Mouse (Mus musculus): ENCODE measurements around the gene Garem2. TPM values are rescaled to one million over a fixed set of nuclear protein-coding genes. Genes with fewer than 3 reads are reported as not detected.
A peak's percentile ranks its signal among the peaks of the same experiment; 100 is the strongest.
"Not testable (repeated sequence)": the region's sequence is repeated elsewhere in the genome, so short reads cannot be mapped to it uniquely, and the experiment has no call there.

The Garem2 gene
- polyA plus RNA-seq (2014; fragmentation: Nextera tagmentation; extraction: Ambion mirVana): 0.83 and 1.1 TPM in 2 replicates

GRCm38 (mm10) chr5:30104841-30105667 is at the start of gene Garem2:
Gene Garem2, plus strand, starts transcription at chr5:30105161.
- H3K9me3 ChIP-seq (ENCODE audit: control insufficient read depth, low read length): no peaks in the 10 kb centered on the region
- H3K36me3 ChIP-seq (ENCODE audit: control insufficient read depth, insufficient read depth, low read length): no peaks in the 10 kb centered on the region
- H3K4me2 ChIP-seq (ENCODE audit: low read depth, low read length): peak within 1 kb of the TSS; percentile 93
- 1% methylated on average over 27 of the region's 65 CpGs for WGBS
- peak within 1 kb of the TSS; percentile 48 for H3K4me3 ChIP-seq (ENCODE audit: low read depth, low read length)
- H3K27me3 ChIP-seq (replicated peaks; ENCODE audit: control insufficient read depth, insufficient read depth, low read length): peaks cover 52% of the 10 kb centered on the region
- peak within 1 kb of the TSS; percentile 60 for H3K9ac ChIP-seq (ENCODE audit: low read depth, low read length)
- DNase-seq (ENCODE audit: low spot score) (peak; percentile 65), ATAC-seq (ENCODE audit: low read depth) (peak; percentile 67)
- no peaks in the 10 kb centered on the region for H3K4me1 ChIP-seq (ENCODE audit: control insufficient read depth, insufficient read depth, low read length)
- H3K27ac ChIP-seq (replicated peaks; ENCODE audit: low read depth, low read length): no peak within 1 kb of the TSS

GRCm38 (mm10) chr5:30058216-30058731 is 46.7 kb upstream of the Garem2 start:
- Histone ChIP-seq H3K4me1 (ENCODE audit: control insufficient read depth, insufficient read depth, low read length) (no peaks in the 10 kb centered on the region), H3K9ac (ENCODE audit: low read depth, low read length) (no peak overlapping the region), H3K4me2 (ENCODE audit: low read depth, low read length) (no peak overlapping the region), H3K27ac (replicated peaks; ENCODE audit: low read depth, low read length) (no peak overlapping the region), H3K9me3 (ENCODE audit: control insufficient read depth, low read length) (no peaks in the 10 kb centered on the region), H3K27me3 (replicated peaks; ENCODE audit: control insufficient read depth, insufficient read depth, low read length) (no peaks in the 10 kb centered on the region), H3K4me3 (ENCODE audit: low read depth, low read length) (no peak overlapping the region), H3K36me3 (ENCODE audit: control insufficient read depth, insufficient read depth, low read length) (peaks cover 32% of the 10 kb centered on the region)
- no peak for ATAC-seq (ENCODE audit: low read depth)
- WGBS: 77% methylated on average over 6 of the region's 6 CpGs
- DNase-seq (ENCODE audit: low spot score): no peak

GRCm38 (mm10) chr5:30059607-30060006 is 45.4 kb upstream of the Garem2 start:
- DNase-seq (ENCODE audit: low spot score); H3K4me2 ChIP-seq (ENCODE audit: low read depth, low read length): not testable (repeated sequence)
- 69% methylated on average over 5 of the region's 5 CpGs for WGBS

GRCm38 (mm10) chr5:30067726-30068125 is 37.2 kb upstream of the Garem2 start:
- Histone ChIP-seq H3K4me2 (ENCODE audit: low read depth, low read length) (no peak overlapping the region), H3K4me1 (ENCODE audit: control insufficient read depth, insufficient read depth, low read length) (0 out of 2 replicates have a peak, but pooled peaks cover 4% of the 10 kb centered on the region), H3K27ac (replicated peaks; ENCODE audit: low read depth, low read length) (no peak overlapping the region), H3K9me3 (ENCODE audit: control insufficient read depth, low read length) (no peaks in the 10 kb centered on the region), H3K36me3 (ENCODE audit: control insufficient read depth, insufficient read depth, low read length) (peaks cover 84% of the 10 kb centered on the region), H3K4me3 (ENCODE audit: low read depth, low read length) (no peak overlapping the region), H3K27me3 (replicated peaks; ENCODE audit: control insufficient read depth, insufficient read depth, low read length) (no peaks in the 10 kb centered on the region), H3K9ac (ENCODE audit: low read depth, low read length) (no peak overlapping the region)
- DNase-seq (ENCODE audit: low spot score): no peak
- WGBS: 72% methylated on average over 6 of the region's 6 CpGs
- ATAC-seq (ENCODE audit: low read depth): no peak

More at GRCm38 (mm10) chr5:30059607-30060006, 45.4 kb upstream of the Garem2 start:
- peaks cover 45% of the 10 kb centered on the region for H3K36me3 ChIP-seq (ENCODE audit: control insufficient read depth, insufficient read depth, low read length)
- not testable (repeated sequence) for H3K9me3 ChIP-seq (ENCODE audit: control insufficient read depth, low read length); H3K27me3 ChIP-seq (replicated peaks; ENCODE audit: control insufficient read depth, insufficient read depth, low read length); H3K4me3 ChIP-seq (ENCODE audit: low read depth, low read length); H3K9ac ChIP-seq (ENCODE audit: low read depth, low read length); H3K4me1 ChIP-seq (ENCODE audit: control insufficient read depth, insufficient read depth, low read length); H3K27ac ChIP-seq (replicated peaks; ENCODE audit: low read depth, low read length); ATAC-seq (ENCODE audit: low read depth)

- Histone ChIP-seq H3K27ac (replicated peaks; ENCODE audit: low read depth, low read length) (no peak overlapping the region), H3K4me3 (ENCODE audit: low read depth, low read length) (peak overlapping the region; percentile 83), H3K9ac (ENCODE audit: low read depth, low read length) (peak overlapping the region; percentile 85), H3K4me1 (ENCODE audit: control insufficient read depth, insufficient read depth, low read length) (0 out of 2 replicates have a peak, but pooled peaks cover 4% of the 10 kb centered on the region), H3K4me2 (ENCODE audit: low read depth, low read length) (peak overlapping the region; percentile 82), H3K27me3 (replicated peaks; ENCODE audit: control insufficient read depth, insufficient read depth, low read length) (no peaks in the 10 kb centered on the region), H3K36me3 (ENCODE audit: control insufficient read depth, insufficient read depth, low read length) (peaks cover 49% of the 10 kb centered on the region), H3K9me3 (ENCODE audit: control insufficient read depth, low read length) (no peaks in the 10 kb centered on the region)
- WGBS: 72% methylated on average over 6 of the region's 6 CpGs
- ATAC-seq (ENCODE audit: low read depth) (no peak), DNase-seq (ENCODE audit: low spot score) (no peak)
These were observed 33.3 kb upstream of the Garem2 start for GRCm38 (mm10) chr5:30071677-30072076.

GRCm38 (mm10) chr5:30072377-30072776 is 32.6 kb upstream of the Garem2 start:
- Histone ChIP-seq H3K36me3 (ENCODE audit: control insufficient read depth, insufficient read depth, low read length) (peaks cover 42% of the 10 kb centered on the region), H3K27me3 (replicated peaks; ENCODE audit: control insufficient read depth, insufficient read depth, low read length) (no peaks in the 10 kb centered on the region), H3K27ac (replicated peaks; ENCODE audit: low read depth, low read length) (no peak overlapping the region), H3K9ac (ENCODE audit: low read depth, low read length) (peak overlapping the region; percentile 85), H3K4me3 (ENCODE audit: low read depth, low read length) (peak overlapping the region; percentile 83), H3K9me3 (ENCODE audit: control insufficient read depth, low read length) (no peaks in the 10 kb centered on the region), H3K4me1 (ENCODE audit: control insufficient read depth, insufficient read depth, low read length) (0 out of 2 replicates have a peak, but pooled peaks cover 4% of the 10 kb centered on the region), H3K4me2 (ENCODE audit: low read depth, low read length) (peak overlapping the region; percentile 82)
- peak; percentile 4 for DNase-seq (ENCODE audit: low spot score)
- WGBS: 37% methylated on average over 3 of the region's 3 CpGs
- no peak for ATAC-seq (ENCODE audit: low read depth)

- no peaks in the 10 kb centered on the region for H3K27me3 ChIP-seq (replicated peaks; ENCODE audit: control insufficient read depth, insufficient read depth, low read length)
- peak within 1 kb of the TSS; percentile 82 for H3K4me2 ChIP-seq (ENCODE audit: low read depth, low read length)
- H3K4me3 ChIP-seq (ENCODE audit: low read depth, low read length): peak within 1 kb of the TSS; percentile 83
- 2% methylated on average over 43 of the region's 45 CpGs for WGBS
- peaks cover 34% of the 10 kb centered on the region for H3K36me3 ChIP-seq (ENCODE audit: control insufficient read depth, insufficient read depth, low read length)
- H3K27ac ChIP-seq (replicated peaks; ENCODE audit: low read depth, low read length): peak within 1 kb of the TSS; percentile 88
- ATAC-seq (ENCODE audit: low read depth): peak; percentile 95
- DNase-seq (ENCODE audit: low spot score): peak; percentile 94
- H3K9ac ChIP-seq (ENCODE audit: low read depth, low read length): peak within 1 kb of the TSS; percentile 85
- H3K4me1 ChIP-seq (ENCODE audit: control insufficient read depth, insufficient read depth, low read length): 0 out of 2 replicates have a peak, but pooled peaks cover 4% of the 10 kb centered on the region
- H3K9me3 ChIP-seq (ENCODE audit: control insufficient read depth, low read length): no peaks in the 10 kb centered on the region
These were observed 31.8 kb upstream of the Garem2 start, which contains the start of gene Tyms for GRCm38 (mm10) chr5:30072825-30073821. Gene Tyms, minus strand, starts transcription at chr5:30073617.

- Histone ChIP-seq H3K27me3 (replicated peaks; ENCODE audit: control insufficient read depth, insufficient read depth, low read length) (no peaks in the 10 kb centered on the region), H3K4me3 (ENCODE audit: low read depth, low read length) (no peak overlapping the region), H3K4me1 (ENCODE audit: control insufficient read depth, insufficient read depth, low read length) (no peaks in the 10 kb centered on the region), H3K27ac (replicated peaks; ENCODE audit: low read depth, low read length) (no peak overlapping the region), H3K9ac (ENCODE audit: low read depth, low read length) (no peak overlapping the region), H3K36me3 (ENCODE audit: control insufficient read depth, insufficient read depth, low read length) (no peaks in the 10 kb centered on the region), H3K9me3 (ENCODE audit: control insufficient read depth, low read length) (no peaks in the 10 kb centered on the region), H3K4me2 (ENCODE audit: low read depth, low read length) (no peak overlapping the region)
- DNase-seq (ENCODE audit: low spot score): no peak
- 59% methylated on average over 13 of the region's 13 CpGs for WGBS
- ATAC-seq (ENCODE audit: low read depth): no peak
These were observed 12.3 kb upstream of the Garem2 start for GRCm38 (mm10) chr5:30092701-30093100.
